Comparison of ENCODE assay signal across 8 mouse cellular contexts in the genomic region with DNA sequence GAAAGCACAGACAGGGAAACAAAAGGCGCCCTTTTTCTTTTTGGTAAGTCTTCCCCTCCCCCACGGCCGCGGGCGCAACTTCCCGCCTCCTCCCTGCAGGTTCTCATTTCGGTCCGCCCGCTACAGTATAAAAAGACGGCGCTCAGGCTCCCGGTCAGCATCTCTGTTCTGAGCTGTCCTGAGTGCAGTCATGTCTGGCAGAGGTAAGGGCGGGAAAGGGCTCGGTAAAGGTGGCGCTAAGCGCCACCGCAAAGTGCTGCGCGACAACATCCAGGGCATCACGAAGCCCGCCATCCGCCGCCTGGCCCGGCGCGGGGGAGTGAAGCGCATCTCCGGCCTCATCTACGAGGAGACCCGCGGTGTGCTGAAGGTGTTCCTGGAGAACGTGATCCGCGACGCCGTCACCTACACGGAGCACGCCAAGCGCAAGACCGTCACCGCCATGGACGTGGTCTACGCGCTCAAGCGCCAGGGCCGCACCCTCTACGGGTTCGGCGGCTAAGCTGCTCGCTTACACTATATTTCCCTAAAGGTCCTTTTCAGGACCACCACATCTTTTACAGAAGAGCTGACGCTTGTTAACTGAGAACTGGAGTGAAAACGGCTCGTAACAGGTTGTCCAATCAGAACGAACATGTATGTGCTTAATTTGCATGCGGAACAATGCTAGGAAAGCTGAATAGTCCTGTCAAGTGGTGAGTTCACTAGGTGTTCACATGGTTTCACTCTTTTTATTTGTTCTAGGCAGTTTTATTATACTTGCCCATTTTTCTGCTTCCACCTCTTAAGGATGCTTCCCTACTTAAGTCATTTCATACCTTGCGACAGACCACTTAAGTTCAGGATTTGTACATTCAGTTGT. TPM values are rescaled to one million over a fixed set of nuclear protein-coding genes. Genes with fewer than 3 reads are reported as not detected.
DNase-seq lines count a peak whose midpoint lies in the region; ATAC-seq and TF ChIP-seq lines count a peak whose summit lies in the region.
"Not testable (repeated sequence)": the region's sequence is repeated elsewhere in the genome, so short reads cannot be mapped to it uniquely, and the experiment has no call there.

A gene (plus strand): TSS at position 159 of the 862 bp plus-strand sequence.

- intact Hi-C loops in heart, postnatal 10 days (cut with DNase I) = loop anchor here (1.0 to 2.0 kb wide), 2 partner anchors 14 to 21 kb away; no protein-coding TSS in a partner anchor

- peak; percentile 93 for DNase-seq in CH12.LX (ENCODE audit: extremely low read depth)
- peak; percentile 80 for DNase-seq in c-Kit-positive CD71-positive TER-119-negative erythroid progenitor cells, embryonic 14.5 days (ENCODE audit: low read depth)
- peak; percentile 98 for DNase-seq in forebrain, embryonic 11.5 days (ENCODE audit: low spot score)
- peak; percentile 76 to 80 for DNase-seq in heart, postnatal 10 days
- peak; percentile 89 to 92 for DNase-seq in kidney, postnatal 4 days
- DNase-seq in liver, postnatal 0 days = peak; percentile 91

- ATAC-seq in forebrain, embryonic 11.5 days (replicated peaks; ENCODE audit: low FRiP score) = peak; percentile 93
- ATAC-seq in liver, postnatal 0 days = peak; percentile 86
- peak; percentile 91 for ATAC-seq in neural tube, embryonic 13.5 days (ENCODE audit: low read depth)

- peak; percentile 98 for TF ChIP-seq POLR2A in CH12.LX (IDR thresholded peaks at IDR 0.05; ENCODE audit: low read depth, low read length)
- TF ChIP-seq POLR2A in testis, adult 2 months (IDR thresholded peaks at IDR 0.05; ENCODE audit: control insufficient read depth, low read depth, low read length) = peak; percentile 77

- under 1% methylated on average over 42 of the region's 56 CpGs for WGBS in forebrain, embryonic 11.5 days
- under 1% methylated on average over 39 of the region's 56 CpGs for WGBS in liver, postnatal 0 days (ENCODE audit: insufficient replicate concordance)
- under 1% methylated on average over 51 of the region's 56 CpGs for WGBS in neural tube, embryonic 13.5 days

- TF ChIP-seq EP300 in CH12.LX (IDR thresholded peaks at IDR 0.05; ENCODE audit: low read length) = not testable (repeated sequence)
- peak; percentile 84 for TF ChIP-seq EP300 in liver, postnatal 0 days (IDR thresholded peaks at IDR 0.05; ENCODE audit: low read depth)

- not testable (repeated sequence) for TF ChIP-seq CTCF in CH12.LX (conservative IDR thresholded peaks at IDR 0.05 in 1 of 2, IDR thresholded peaks at IDR 0.05 in 1 of 2; ENCODE audit: low read depth in 2 of 2, low read length in 2 of 2); liver, postnatal 0 days (IDR thresholded peaks at IDR 0.05; ENCODE audit: low read depth); testis, adult 2 months (IDR thresholded peaks at IDR 0.05; ENCODE audit: control insufficient read depth, insufficient read depth, insufficient replicate concordance, low read depth, low read length)

- H3K4me1 ChIP-seq in CH12.LX (ENCODE audit: control insufficient read depth in 1 of 2, insufficient read depth in 2 of 2) = peaks cover 7 to 26% of the 10 kb centered on the region in 2 experiments; a peak in 3 of 4 replicates
- not testable (repeated sequence) for H3K4me1 ChIP-seq in forebrain, embryonic 11.5 days (replicated peaks; ENCODE audit: control insufficient read depth, insufficient read depth, low read length); liver, postnatal 0 days (ENCODE audit: insufficient read depth); testis, adult 2 months (ENCODE audit: control insufficient read depth, insufficient read depth, low read length)
- H3K4me1 ChIP-seq in neural tube, embryonic 13.5 days (replicated peaks) = peaks cover 36% of the 10 kb centered on the region

- peak within 1 kb of the TSS; percentile 38 to 62 (median 42) for H3K4me3 ChIP-seq in CH12.LX (replicated peaks in 1 of 3; ENCODE audit: low read depth in 2 of 3, low read length in 2 of 3, poor library complexity in 1 of 3)
- H3K4me3 ChIP-seq in forebrain, embryonic 11.5 days (ENCODE audit: low read depth, low read length) = peak within 1 kb of the TSS; percentile 52
- H3K4me3 ChIP-seq in liver, postnatal 0 days (ENCODE audit: low read depth, low read length) = peak within 1 kb of the TSS; percentile 53
- H3K4me3 ChIP-seq in neural tube, embryonic 13.5 days = peak within 1 kb of the TSS; percentile 54
- peak within 1 kb of the TSS; percentile 63 for H3K4me3 ChIP-seq in testis, adult 2 months (ENCODE audit: control insufficient read depth, low read depth, low read length)

- H3K27me3 ChIP-seq in CH12.LX (replicated peaks); forebrain, embryonic 11.5 days (ENCODE audit: control insufficient read depth, insufficient read depth, low read length); liver, postnatal 0 days (ENCODE audit: insufficient read depth, low read length); neural tube, embryonic 13.5 days; testis, adult 2 months (ENCODE audit: control insufficient read depth, insufficient read depth, low read length): not testable (repeated sequence)

- H3K4me2 ChIP-seq in CH12.LX (ENCODE audit: insufficient read depth, low read depth, poor library complexity, severe bottlenecking) = peak within 1 kb of the TSS; percentile 90
- H3K4me2 ChIP-seq in forebrain, embryonic 11.5 days (ENCODE audit: low read depth, low read length, severe bottlenecking) = peak within 1 kb of the TSS; percentile 63
- H3K4me2 ChIP-seq in liver, postnatal 0 days (ENCODE audit: low read depth, low read length) = peak within 1 kb of the TSS; percentile 76
- peak within 1 kb of the TSS; percentile 65 for H3K4me2 ChIP-seq in neural tube, embryonic 13.5 days

- not testable (repeated sequence) for H3K9me3 ChIP-seq in CH12.LX (replicated peaks; ENCODE audit: low read length); forebrain, embryonic 11.5 days (ENCODE audit: control insufficient read depth, low read length); liver, postnatal 0 days (ENCODE audit: low read length); neural tube, embryonic 13.5 days

- peak within 1 kb of the TSS; percentile 91 for H3K27ac ChIP-seq in CH12.LX (ENCODE audit: insufficient read depth, low read depth)
- H3K27ac ChIP-seq in forebrain, embryonic 11.5 days (ENCODE audit: low read depth, low read length) = peak within 1 kb of the TSS; percentile 99
- H3K27ac ChIP-seq in liver, postnatal 0 days (ENCODE audit: low read depth) = peak within 1 kb of the TSS; percentile 90
- peak within 1 kb of the TSS; percentile 98 for H3K27ac ChIP-seq in neural tube, embryonic 13.5 days (replicated peaks)
- peak within 1 kb of the TSS; percentile 80 for H3K27ac ChIP-seq in testis, adult 2 months (ENCODE audit: control insufficient read depth, insufficient read depth, low read depth, low read length)

- in situ Hi-C loops in CH12.LX (cut with MboI; ENCODE audit: low pct_ligation_motif_present, low pct_unique_long_range_greater_than_20kb, low sequenced_read_pairs) = loop anchor here (25.0 kb wide), 1 partner anchor 1827 kb away; a partner anchor contains a TSS

- TF ChIP-seq RAD21 in CH12.LX (IDR thresholded peaks at IDR 0.05; ENCODE audit: low read depth, low read length) = not testable (repeated sequence)

- not testable (repeated sequence) for H3K36me3 ChIP-seq in CH12.LX (replicated peaks in 1 of 2; ENCODE audit: control insufficient read depth in 1 of 2, insufficient read depth in 1 of 2, low read length in 1 of 2); forebrain, embryonic 11.5 days (ENCODE audit: control insufficient read depth, insufficient read depth, low read length); liver, postnatal 0 days (replicated peaks; ENCODE audit: insufficient read depth, low read length); neural tube, embryonic 13.5 days; testis, adult 2 months (ENCODE audit: control insufficient read depth, insufficient read depth, low read length)

- not testable (repeated sequence) for H3K79me2 ChIP-seq in CH12.LX (replicated peaks; ENCODE audit: control insufficient read depth, extremely low read depth, insufficient read depth, poor library complexity, severe bottlenecking)

- peak within 1 kb of the TSS; percentile 76 for H3K9ac ChIP-seq in CH12.LX (ENCODE audit: insufficient read depth, low read depth)
- H3K9ac ChIP-seq in forebrain, embryonic 11.5 days (ENCODE audit: low read length) = peak within 1 kb of the TSS; percentile 84
- H3K9ac ChIP-seq in liver, postnatal 0 days (replicated peaks) = peak within 1 kb of the TSS; percentile 74
- peak within 1 kb of the TSS; percentile 80 for H3K9ac ChIP-seq in neural tube, embryonic 13.5 days

- dilution Hi-C loops in CH12.LX (cut with MboI; ENCODE audit: extremely low pct_ligation_motif_present, extremely low pct_unique_long_range_greater_than_20kb, low sequenced_read_pairs) = not testable (repeated sequence)

TF ChIP-seq in CH12.LX, 34 proteins besides CTCF, POLR2A, EP300 and RAD21 (continues in another document):
- TF ChIP-seq IRF4 (IDR thresholded peaks at IDR 0.05; ENCODE audit: low read depth, low read length) (peak; percentile 36; the same call in 1 of the 2 replicates), SIN3A (IDR thresholded peaks at IDR 0.05; ENCODE audit: low read length) (peak; percentile 42; the same call in 1 of the 2 replicates), TBP (conservative IDR thresholded peaks at IDR 0.05; ENCODE audit: low read depth, low read length) (peak; percentile 96), RCOR1 (conservative IDR thresholded peaks at IDR 0.05; ENCODE audit: low read depth, low read length) (peak; percentile 86; the same call in 1 of the 2 replicates), E2F4 (IDR thresholded peaks at IDR 0.05; ENCODE audit: insufficient replicate concordance, low read depth, low read length) (peak; percentile 91), MEF2A (IDR thresholded peaks at IDR 0.05; ENCODE audit: borderline replicate concordance, low read depth, low read length) (peak; percentile 43; the same call in 1 of the 2 replicates), CHD2 (IDR thresholded peaks at IDR 0.05; ENCODE audit: low read length) (peak; percentile 86), BHLHE40 (IDR thresholded peaks at IDR 0.05; ENCODE audit: low read depth, low read length) (peak; percentile 42; the same call in 1 of the 2 replicates)

RNA-seq across cellular contexts. Expression of the gene that starts here (rescaled TPM):
- total RNA-seq in CH12.LX (2012; rRNA removed) (936 and 984 TPM in 2 replicates), CH12.LX (2014; rRNA removed) (18.5 and 27.8 TPM in 2 replicates)
- polyA plus RNA-seq in CH12.LX (2012; ENCODE audit: insufficient read length, low read depth) = 1.1 and 1.8 TPM in 2 replicates
- 1.2 and 1.6 TPM in 2 replicates for polyA plus RNA-seq in forebrain, embryonic 11.5 days (2014; fragmentation: Nextera tagmentation; extraction: Ambion mirVana)
- 10 to 100 TPM; 39.0 to 39.7 TPM for total RNA-seq in heart, postnatal 10 days (2021)
- 0.19 and 0.32 TPM in 2 replicates for polyA plus RNA-seq in liver, postnatal 0 days (2015; fragmentation: Nextera tagmentation; extraction: Ambion mirVana)
- polyA plus RNA-seq in neural tube, embryonic 13.5 days (2015; fragmentation: Nextera tagmentation; extraction: Ambion mirVana) = 1.0 and 1.7 TPM in 2 replicates
- 6.1 and 7.6 TPM in 2 replicates for polyA plus RNA-seq in testis, adult 2 months (2012; rRNA removed)

Comparison
In these comparisons a context has a peak if more than half of its experiments do, and no peak if none do; other contexts are left out.
1. Peak in every context shown above with its lines: DNase-seq, ATAC-seq, H3K4me3 ChIP-seq and H3K27ac ChIP-seq.
2. Peak in DNase-seq, ATAC-seq, H3K4me3 ChIP-seq, H3K27ac ChIP-seq, H3K9ac ChIP-seq and H3K4me2 ChIP-seq in liver, postnatal 0 days; RNA of the gene not detected or under 1 TPM.